7 mouse cellular contexts compared by ENCODE assay signal in genomic region chr9:119340212-119340580, GRCm38 (mm10). TPM values are rescaled to one million over a fixed set of nuclear protein-coding genes. Genes with fewer than 3 reads are reported as not detected.
DNase-seq lines count a peak whose midpoint lies in the region; ATAC-seq and TF ChIP-seq lines count a peak whose summit lies in the region.

No protein-coding gene starts in this region.

- H3K4me3 ChIP-seq in spleen, adult 2 months (ENCODE audit: extremely low read depth, insufficient read depth, insufficient read length): peak overlapping the region; percentile 92
- H3K4me3 ChIP-seq in forebrain, embryonic 11.5 days (ENCODE audit: low read depth, low read length): peak overlapping the region; percentile 66
- peak overlapping the region; percentile 84 for H3K4me3 ChIP-seq in liver, embryonic 13.5 days (replicated peaks)
- H3K4me3 ChIP-seq in stomach, embryonic 16.5 days (replicated peaks; ENCODE audit: low read length): peak overlapping the region; percentile 75

- peaks cover 8% of the 10 kb centered on the region; the same call in 1 of the 2 replicates for H3K4me1 ChIP-seq in spleen, adult 2 months (ENCODE audit: control insufficient read depth, insufficient read depth, insufficient read length)
- peaks cover 7% of the 10 kb centered on the region; the same call in 1 of the 2 replicates for H3K4me1 ChIP-seq in forebrain, embryonic 11.5 days (replicated peaks; ENCODE audit: control insufficient read depth, insufficient read depth, low read length)
- H3K4me1 ChIP-seq in liver, embryonic 13.5 days (replicated peaks): peaks cover 39% of the 10 kb centered on the region
- H3K4me1 ChIP-seq in stomach, embryonic 16.5 days (ENCODE audit: control insufficient read depth, insufficient read depth, low read length): peaks cover 16% of the 10 kb centered on the region

- peak overlapping the region; percentile 68 for H3K4me2 ChIP-seq in forebrain, embryonic 11.5 days (ENCODE audit: low read depth, low read length, severe bottlenecking)
- H3K4me2 ChIP-seq in liver, embryonic 13.5 days: peak overlapping the region; percentile 94
- H3K4me2 ChIP-seq in stomach, embryonic 16.5 days (ENCODE audit: low read depth, low read length): peak overlapping the region; percentile 89

- no peaks in the 10 kb centered on the region for H3K27me3 ChIP-seq in spleen, adult 2 months (ENCODE audit: control insufficient read depth, insufficient read depth, low read length)
- peaks cover 3% of the 10 kb centered on the region; the same call in 1 of the 2 replicates for H3K27me3 ChIP-seq in forebrain, embryonic 11.5 days (ENCODE audit: control insufficient read depth, insufficient read depth, low read length)
- H3K27me3 ChIP-seq in liver, embryonic 13.5 days: no peaks in the 10 kb centered on the region
- H3K27me3 ChIP-seq in stomach, embryonic 16.5 days (ENCODE audit: control insufficient read depth, insufficient read depth, low read length): no peaks in the 10 kb centered on the region

- no peak for DNase-seq in spleen, adult 2 months (ENCODE audit: low read depth in 1 of 2, low spot score in 2 of 2)
- DNase-seq in spleen, postnatal 4 days (ENCODE audit: low spot score in 2 of 2): no peak
- DNase-seq in forebrain, embryonic 11.5 days (ENCODE audit: low spot score): no peak
- DNase-seq in liver, embryonic 13.5 days: no peak
- no peak for DNase-seq in cerebellum, postnatal 36 days
- no peak for DNase-seq in right cerebral cortex, postnatal 10 days (ENCODE audit: low spot score in 2 of 2)

- peaks cover 14% of the 10 kb centered on the region for H3K36me3 ChIP-seq in spleen, adult 2 months (ENCODE audit: control insufficient read depth, insufficient read depth, low read length)
- no peaks in the 10 kb centered on the region; the same call in 1 of the 2 replicates for H3K36me3 ChIP-seq in forebrain, embryonic 11.5 days (ENCODE audit: control insufficient read depth, insufficient read depth, low read length)
- H3K36me3 ChIP-seq in liver, embryonic 13.5 days: peaks cover 26% of the 10 kb centered on the region
- 0 out of 2 replicates have a peak, but pooled peaks cover 11% of the 10 kb centered on the region for H3K36me3 ChIP-seq in stomach, embryonic 16.5 days (ENCODE audit: control insufficient read depth, insufficient read depth, low read length)

- no peaks in the 10 kb centered on the region for H3K9me3 ChIP-seq in forebrain, embryonic 11.5 days (ENCODE audit: control insufficient read depth, low read length)
- H3K9me3 ChIP-seq in liver, embryonic 13.5 days (replicated peaks): no peaks in the 10 kb centered on the region
- H3K9me3 ChIP-seq in stomach, embryonic 16.5 days (replicated peaks; ENCODE audit: control insufficient read depth, low read length): no peaks in the 10 kb centered on the region

- TF ChIP-seq CTCF in spleen, adult 2 months (IDR thresholded peaks at IDR 0.05; ENCODE audit: extremely low read depth, insufficient read depth, insufficient read length, insufficient replicate concordance): no peak

- peak overlapping the region; percentile 75 for H3K27ac ChIP-seq in spleen, adult 2 months (ENCODE audit: insufficient read depth, low read length)
- H3K27ac ChIP-seq in forebrain, embryonic 11.5 days (ENCODE audit: low read depth, low read length): 0 out of 2 replicates have a peak overlapping the region, but pooled peaks have one; percentile 79
- H3K27ac ChIP-seq in liver, embryonic 13.5 days: peak overlapping the region; percentile 92
- peak overlapping the region; percentile 97 for H3K27ac ChIP-seq in stomach, embryonic 16.5 days (ENCODE audit: low read length)

- no peak for ATAC-seq in forebrain, embryonic 11.5 days (replicated peaks; ENCODE audit: low FRiP score)
- ATAC-seq in liver, embryonic 13.5 days (ENCODE audit: low read depth): no peak
- ATAC-seq in stomach, embryonic 16.5 days (ENCODE audit: insufficient read depth, low FRiP score): no peak

- H3K9ac ChIP-seq in forebrain, embryonic 11.5 days (ENCODE audit: low read length): peak overlapping the region; percentile 59
- H3K9ac ChIP-seq in liver, embryonic 13.5 days: peak overlapping the region; percentile 78
- peak overlapping the region; percentile 88 for H3K9ac ChIP-seq in stomach, embryonic 16.5 days (ENCODE audit: low read length)

- no peak for TF ChIP-seq POLR2A in spleen, adult 2 months (IDR thresholded peaks at IDR 0.05; ENCODE audit: low read depth, low read length)

- 0% methylated on average over 8 of the region's 8 CpGs for WGBS in spleen, adult 2 months
- 6% methylated on average over 8 of the region's 8 CpGs for WGBS in forebrain, embryonic 11.5 days
- under 1% methylated on average over 8 of the region's 8 CpGs for WGBS in liver, embryonic 13.5 days (ENCODE audit: insufficient replicate concordance)
- under 1% methylated on average over 8 of the region's 8 CpGs for WGBS in stomach, embryonic 16.5 days

RNA-seq across cellular contexts. Expression of gene Acaa1a, which starts 0.7 kb away (rescaled TPM):
- 138 and 173 TPM in 2 replicates for polyA plus RNA-seq in spleen, adult 2 months (2012; rRNA removed)
- 62.6 and 75.6 TPM in 2 replicates for polyA plus RNA-seq in forebrain, embryonic 11.5 days (2014; fragmentation: Nextera tagmentation; extraction: Ambion mirVana)
- 39.6 and 40.2 TPM in 2 replicates for polyA plus RNA-seq in liver, embryonic 13.5 days (2015; fragmentation: Nextera tagmentation; extraction: Ambion mirVana)
- polyA plus RNA-seq in stomach, embryonic 16.5 days (2015; fragmentation: Nextera tagmentation; extraction: Ambion mirVana): 131 and 139 TPM in 2 replicates

RNA-seq across cellular contexts. Expression of gene Myd88, which starts 1.0 kb away (rescaled TPM):
- 27.0 and 33.5 TPM in 2 replicates for polyA plus RNA-seq in spleen, adult 2 months (2012; rRNA removed)
- polyA plus RNA-seq in forebrain, embryonic 11.5 days (2014; fragmentation: Nextera tagmentation; extraction: Ambion mirVana): 6.8 and 7.5 TPM in 2 replicates
- 18.6 and 21.7 TPM in 2 replicates for polyA plus RNA-seq in liver, embryonic 13.5 days (2015; fragmentation: Nextera tagmentation; extraction: Ambion mirVana)
- 43.2 and 46.7 TPM in 2 replicates for polyA plus RNA-seq in stomach, embryonic 16.5 days (2015; fragmentation: Nextera tagmentation; extraction: Ambion mirVana)

RNA-seq across cellular contexts. Expression of gene Xylb, which starts 17.0 kb away (rescaled TPM):
- polyA plus RNA-seq in spleen, adult 2 months (2012; rRNA removed): 1.3 and 2.0 TPM in 2 replicates
- 12.5 and 12.7 TPM in 2 replicates for polyA plus RNA-seq in forebrain, embryonic 11.5 days (2014; fragmentation: Nextera tagmentation; extraction: Ambion mirVana)
- 3.6 and 4.7 TPM in 2 replicates for polyA plus RNA-seq in liver, embryonic 13.5 days (2015; fragmentation: Nextera tagmentation; extraction: Ambion mirVana)
- 7.0 and 8.5 TPM in 2 replicates for polyA plus RNA-seq in stomach, embryonic 16.5 days (2015; fragmentation: Nextera tagmentation; extraction: Ambion mirVana)

RNA-seq across cellular contexts. Expression of gene Oxsr1, which starts 18.0 kb away (rescaled TPM):
- 9.4 and 9.5 TPM in 2 replicates for polyA plus RNA-seq in spleen, adult 2 months (2012; rRNA removed)
- polyA plus RNA-seq in forebrain, embryonic 11.5 days (2014; fragmentation: Nextera tagmentation; extraction: Ambion mirVana): 18.4 and 19.7 TPM in 2 replicates
- polyA plus RNA-seq in liver, embryonic 13.5 days (2015; fragmentation: Nextera tagmentation; extraction: Ambion mirVana): 6.0 and 6.5 TPM in 2 replicates
- polyA plus RNA-seq in stomach, embryonic 16.5 days (2015; fragmentation: Nextera tagmentation; extraction: Ambion mirVana): 11.7 TPM in 2 replicates

RNA-seq across cellular contexts. Expression of gene Slc22a14, which starts 25.2 kb away (rescaled TPM):
- polyA plus RNA-seq in spleen, adult 2 months (2012; rRNA removed): 0.19 and 0.22 TPM in 2 replicates
- not detected in 2 replicates for polyA plus RNA-seq in forebrain, embryonic 11.5 days (2014; fragmentation: Nextera tagmentation; extraction: Ambion mirVana)
- polyA plus RNA-seq in liver, embryonic 13.5 days (2015; fragmentation: Nextera tagmentation; extraction: Ambion mirVana): not detected in 2 replicates
- not detected in 2 replicates for polyA plus RNA-seq in stomach, embryonic 16.5 days (2015; fragmentation: Nextera tagmentation; extraction: Ambion mirVana)
